Mouse (Mus musculus): ENCODE measurements around the gene Kif5c. TPM values are rescaled to one million over a fixed set of nuclear protein-coding genes. Genes with fewer than 3 reads are reported as not detected.
A peak's percentile ranks its signal among the peaks of the same experiment; 100 is the strongest.

Kif5c gene
- polyA plus RNA-seq, 1 experiment, result 3.4 TPM

GRCm38 (mm10) chr2:49743775-49744174 lies 124.7 kb downstream of the Kif5c start:
- H3K27me3 ChIP-seq (ENCODE audit: control insufficient read depth, insufficient read depth, insufficient read length), result no peaks in the 10 kb centered on the region
- H3K79me2 ChIP-seq (ENCODE audit: control insufficient read depth, insufficient read depth), result no peaks in the 10 kb centered on the region
- H3K36me3 ChIP-seq (ENCODE audit: control insufficient read depth, insufficient read depth), result no peaks in the 10 kb centered on the region
- TF ChIP-seq MYOD1 (IDR thresholded peaks at IDR 0.05; ENCODE audit: control insufficient read depth, insufficient read length, low read depth) (peak; percentile 42), FOSL1 (IDR thresholded peaks at IDR 0.05; ENCODE audit: insufficient read depth, low read length, poor library complexity, severe bottlenecking) (no peak), CTCF (IDR thresholded peaks at IDR 0.05; ENCODE audit: control insufficient read depth, insufficient read depth, insufficient read length) (no peak), CEBPB (IDR thresholded peaks at IDR 0.05; ENCODE audit: low read depth) (no peak)
- peak overlapping the region; percentile 12 for H3ac ChIP-seq (ENCODE audit: control insufficient read depth, insufficient read length, low read depth)
- H3K4me3 ChIP-seq (ENCODE audit: insufficient read depth, poor library complexity, severe bottlenecking), result peak overlapping the region; percentile 25
- H3K79me3 ChIP-seq (ENCODE audit: low read depth), result no peaks in the 10 kb centered on the region

GRCm38 (mm10) chr2:49744251-49745093 lies 125.4 kb downstream of the Kif5c start:
- H3ac ChIP-seq (ENCODE audit: control insufficient read depth, insufficient read length, low read depth), result peak overlapping the region; percentile 71
- H3K4me3 ChIP-seq (ENCODE audit: insufficient read depth, poor library complexity, severe bottlenecking), result peak overlapping the region; percentile 25
- H3K36me3 ChIP-seq (ENCODE audit: control insufficient read depth, insufficient read depth), result no peaks in the 10 kb centered on the region

GRCm38 (mm10) chr2:49745094-49745781 lies 126.1 kb downstream of the Kif5c start:
- Histone ChIP-seq H3K27me3 (ENCODE audit: control insufficient read depth, insufficient read depth, insufficient read length) (no peaks in the 10 kb centered on the region), H3K36me3 (ENCODE audit: control insufficient read depth, insufficient read depth) (no peaks in the 10 kb centered on the region), H3K79me3 (ENCODE audit: low read depth) (no peaks in the 10 kb centered on the region), H3K4me3 (ENCODE audit: insufficient read depth, poor library complexity, severe bottlenecking) (peak overlapping the region; percentile 22), H3K79me2 (ENCODE audit: control insufficient read depth, insufficient read depth) (no peaks in the 10 kb centered on the region), H3ac (ENCODE audit: control insufficient read depth, insufficient read length, low read depth) (peak overlapping the region; percentile 71)
- TF ChIP-seq USF1 (IDR thresholded peaks at IDR 0.05; ENCODE audit: low read depth), result no peak
- TF ChIP-seq CTCF (IDR thresholded peaks at IDR 0.05; ENCODE audit: control insufficient read depth, insufficient read depth, insufficient read length), result no peak
- TF ChIP-seq MYOD1 (IDR thresholded peaks at IDR 0.05; ENCODE audit: control insufficient read depth, insufficient read length, low read depth), result no peak
- TF ChIP-seq FOSL1 (IDR thresholded peaks at IDR 0.05; ENCODE audit: insufficient read depth, low read length, poor library complexity, severe bottlenecking), result no peak

More at GRCm38 (mm10) chr2:49744251-49745093, 125.4 kb downstream of the Kif5c start:
- H3K79me2 ChIP-seq (ENCODE audit: control insufficient read depth, insufficient read depth), result no peaks in the 10 kb centered on the region
- peak; percentile 17 for TF ChIP-seq MYOD1 (IDR thresholded peaks at IDR 0.05; ENCODE audit: control insufficient read depth, insufficient read length, low read depth)
- TF ChIP-seq CEBPB (IDR thresholded peaks at IDR 0.05; ENCODE audit: low read depth), result peak; percentile 94
- TF ChIP-seq FOSL1 (IDR thresholded peaks at IDR 0.05; ENCODE audit: insufficient read depth, low read length, poor library complexity, severe bottlenecking), result no peak
- no peaks in the 10 kb centered on the region for H3K79me3 ChIP-seq (ENCODE audit: low read depth)
- no peaks in the 10 kb centered on the region for H3K27me3 ChIP-seq (ENCODE audit: control insufficient read depth, insufficient read depth, insufficient read length)

GRCm38 (mm10) chr2:49746947-49747346 lies 127.8 kb downstream of the Kif5c start:
- no peaks in the 10 kb centered on the region for H3K79me3 ChIP-seq (ENCODE audit: low read depth)
- no peak overlapping the region for H3K4me3 ChIP-seq (ENCODE audit: insufficient read depth, poor library complexity, severe bottlenecking)
- no peaks in the 10 kb centered on the region for H3K36me3 ChIP-seq (ENCODE audit: control insufficient read depth, insufficient read depth)
- H3K79me2 ChIP-seq (ENCODE audit: control insufficient read depth, insufficient read depth), result no peaks in the 10 kb centered on the region
- H3K27me3 ChIP-seq (ENCODE audit: control insufficient read depth, insufficient read depth, insufficient read length), result no peaks in the 10 kb centered on the region
- H3ac ChIP-seq (ENCODE audit: control insufficient read depth, insufficient read length, low read depth), result no peak overlapping the region
- TF ChIP-seq USF1 (IDR thresholded peaks at IDR 0.05; ENCODE audit: low read depth), result no peak
- no peak for TF ChIP-seq FOSL1 (IDR thresholded peaks at IDR 0.05; ENCODE audit: insufficient read depth, low read length, poor library complexity, severe bottlenecking)
- TF ChIP-seq MYOG (IDR thresholded peaks at IDR 0.05; ENCODE audit: control insufficient read depth, extremely low read depth, insufficient read length), result no peak
- no peak for TF ChIP-seq CEBPB (IDR thresholded peaks at IDR 0.05; ENCODE audit: low read depth)
- no peak for TF ChIP-seq MAX (IDR thresholded peaks at IDR 0.05)
- TF ChIP-seq CTCF (IDR thresholded peaks at IDR 0.05; ENCODE audit: control insufficient read depth, insufficient read depth, insufficient read length), result no peak
- TF ChIP-seq MYOD1 (IDR thresholded peaks at IDR 0.05; ENCODE audit: control insufficient read depth, insufficient read length, low read depth), result no peak

GRCm38 (mm10) chr2:49747670-49748069 lies 128.6 kb downstream of the Kif5c start:
- no peaks in the 10 kb centered on the region for H3K27me3 ChIP-seq (ENCODE audit: control insufficient read depth, insufficient read depth, insufficient read length)
- H3K4me3 ChIP-seq (ENCODE audit: insufficient read depth, poor library complexity, severe bottlenecking), result no peak overlapping the region
- no peak for TF ChIP-seq FOSL1 (IDR thresholded peaks at IDR 0.05; ENCODE audit: insufficient read depth, low read length, poor library complexity, severe bottlenecking)
- peaks cover 3% of the 10 kb centered on the region for H3K36me3 ChIP-seq (ENCODE audit: control insufficient read depth, insufficient read depth)
- no peak overlapping the region for H3ac ChIP-seq (ENCODE audit: control insufficient read depth, insufficient read length, low read depth)
- no peaks in the 10 kb centered on the region for H3K79me3 ChIP-seq (ENCODE audit: low read depth)
- H3K79me2 ChIP-seq (ENCODE audit: control insufficient read depth, insufficient read depth), result no peaks in the 10 kb centered on the region

Measured in C2C12 (cell line).